Mouse (Mus musculus) ovary, postnatal 10 days (tissue): ENCODE results near the gene Fbxw10.
A peak's percentile ranks its signal among the peaks of the same experiment; 100 is the strongest.

Experiments
- DNase-seq: peaks from one replicate; pipeline ENCODE4 v3.0.0; 2022; ENCODE audit warnings: low spot score

The Fbxw10 gene

GRCm38 (mm10) chr11:62844562-62844961 lies 2.3 kb upstream of the Fbxw10 start:
- DNase-seq = no peak

- no peak for DNase-seq
Observed at GRCm38 (mm10) chr11:62845730-62846129, 1.1 kb upstream of the Fbxw10 start.

GRCm38 (mm10) chr11:62847655-62848191 lies 854 bp downstream of the Fbxw10 start:
- no peak for DNase-seq

GRCm38 (mm10) chr11:62848301-62848700 lies 1.4 kb downstream of the Fbxw10 start:
- no peak for DNase-seq

- no peak for DNase-seq
Observed at GRCm38 (mm10) chr11:62851199-62851598, 4.3 kb downstream of the Fbxw10 start.

- DNase-seq = no peak
Observed at GRCm38 (mm10) chr11:62853334-62853733, 6.5 kb downstream of the Fbxw10 start.

- DNase-seq = no peak
Observed at GRCm38 (mm10) chr11:62865562-62865961, 18.7 kb downstream of the Fbxw10 start.

- DNase-seq = no peak
Observed at GRCm38 (mm10) chr11:62866685-62867084, 19.8 kb downstream of the Fbxw10 start.

- no peak for DNase-seq
Observed at GRCm38 (mm10) chr11:62869201-62869600, 22.3 kb downstream of the Fbxw10 start.

- no peak for DNase-seq
Observed at GRCm38 (mm10) chr11:62869715-62870371, 23.0 kb downstream of the Fbxw10 start.

GRCm38 (mm10) chr11:62873479-62873878 lies 26.6 kb downstream of the Fbxw10 start:
- no peak for DNase-seq

- no peak for DNase-seq
Observed at GRCm38 (mm10) chr11:62875696-62876095, 28.8 kb downstream of the Fbxw10 start.

GRCm38 (mm10) chr11:62876445-62876844 lies 29.6 kb downstream of the Fbxw10 start:
- no peak for DNase-seq

- no peak for DNase-seq
Observed at GRCm38 (mm10) chr11:62877391-62877790, 30.5 kb downstream of the Fbxw10 start.

- DNase-seq = no peak
Observed at GRCm38 (mm10) chr11:62878728-62879127, 31.9 kb downstream of the Fbxw10 start.

GRCm38 (mm10) chr11:62879220-62880048 lies 32.6 kb downstream of the Fbxw10 start, which contains the start of gene Tvp23b:
Gene Tvp23b (plus strand): TSS chr11:62879455.
- peak; percentile 84 for DNase-seq

- no peak for DNase-seq
Observed at GRCm38 (mm10) chr11:62883407-62883806, 36.5 kb downstream of the Fbxw10 start.

- no peak for DNase-seq
Observed at GRCm38 (mm10) chr11:62885323-62885722, 38.5 kb downstream of the Fbxw10 start.

GRCm38 (mm10) chr11:62890796-62891195 lies 43.9 kb downstream of the Fbxw10 start:
- DNase-seq = no peak

GRCm38 (mm10) chr11:62891763-62892162 lies 44.9 kb downstream of the Fbxw10 start:
- no peak for DNase-seq

GRCm38 (mm10) chr11:62901699-62902323 lies 54.9 kb downstream of the Fbxw10 start:
- DNase-seq = no peak

GRCm38 (mm10) chr11:62903871-62904495 lies 57.1 kb downstream of the Fbxw10 start:
- DNase-seq = no peak
